Mouse (Mus musculus) retina, adult 2 months (tissue): ENCODE data around the gene Isg20l2.

Experiments
- DNase-seq: peaks from one replicate; pipeline ENCODE4 v3.0.0-alpha.2; 2012; ENCODE audit warnings: low read depth, low spot score

Isg20l2 gene

GRCm38 (mm10) chr3:87910573-87911141, 19.5 kb upstream of the Isg20l2 start:
- DNase-seq: peak; percentile 57

GRCm38 (mm10) chr3:87913491-87913890, 16.6 kb upstream of the Isg20l2 start:
- no peak for DNase-seq

GRCm38 (mm10) chr3:87913891-87914290, 16.2 kb upstream of the Isg20l2 start:
- no peak for DNase-seq

- DNase-seq: no peak
These were observed 13.1 kb upstream of the Isg20l2 start for GRCm38 (mm10) chr3:87916990-87917389.

- DNase-seq: no peak
These were observed 11.6 kb upstream of the Isg20l2 start for GRCm38 (mm10) chr3:87918551-87918950.

GRCm38 (mm10) chr3:87919336-87920108, 10.6 kb upstream of the Isg20l2 start, which contains the start of gene Mrpl24:
Gene Mrpl24, plus strand, starts transcription at chr3:87919506.
- DNase-seq: peak; percentile 80

- DNase-seq: no peak
These were observed 9.7 kb upstream of the Isg20l2 start for GRCm38 (mm10) chr3:87920270-87920943.

GRCm38 (mm10) chr3:87924996-87925395, 5.1 kb upstream of the Isg20l2 start:
- DNase-seq: no peak

GRCm38 (mm10) chr3:87927452-87927851, 2.7 kb upstream of the Isg20l2 start:
- no peak for DNase-seq

GRCm38 (mm10) chr3:87929341-87930077, 605 bp upstream of the Isg20l2 start:
- no peak for DNase-seq

GRCm38 (mm10) chr3:87934026-87934425, 3.9 kb downstream of the Isg20l2 start:
- no peak for DNase-seq

- DNase-seq: no peak
These were observed 4.4 kb downstream of the Isg20l2 start for GRCm38 (mm10) chr3:87934501-87934900.

- DNase-seq: no peak
These were observed 5.1 kb downstream of the Isg20l2 start for GRCm38 (mm10) chr3:87935201-87935600.

GRCm38 (mm10) chr3:87935776-87936175, 5.7 kb downstream of the Isg20l2 start:
- DNase-seq: peak; percentile 25

GRCm38 (mm10) chr3:87940611-87941010, 10.5 kb downstream of the Isg20l2 start:
- no peak for DNase-seq

GRCm38 (mm10) chr3:87942471-87942870, 12.4 kb downstream of the Isg20l2 start:
- DNase-seq: no peak

GRCm38 (mm10) chr3:87943586-87943985, 13.5 kb downstream of the Isg20l2 start:
- DNase-seq: no peak

- DNase-seq: no peak
These were observed 14.9 kb downstream of the Isg20l2 start for GRCm38 (mm10) chr3:87944838-87945600.

- DNase-seq: no peak
These were observed 15.8 kb downstream of the Isg20l2 start for GRCm38 (mm10) chr3:87945781-87946540.

- DNase-seq: no peak
These were observed 16.4 kb downstream of the Isg20l2 start for GRCm38 (mm10) chr3:87946541-87946860.
